Mouse (Mus musculus): ENCODE results near the gene Parp16. TPM values are rescaled to one million over a fixed set of nuclear protein-coding genes. Genes with fewer than 3 reads are reported as not detected.
A peak's percentile ranks its signal among the peaks of the same experiment; 100 is the strongest.
"Not testable (repeated sequence)": the region's sequence is repeated elsewhere in the genome, so short reads cannot be mapped to it uniquely, and the experiment has no call there.

Gene Parp16
- polyA plus RNA-seq, 1 experiment from 2014 or later = 11.2 TPM

DNA sequence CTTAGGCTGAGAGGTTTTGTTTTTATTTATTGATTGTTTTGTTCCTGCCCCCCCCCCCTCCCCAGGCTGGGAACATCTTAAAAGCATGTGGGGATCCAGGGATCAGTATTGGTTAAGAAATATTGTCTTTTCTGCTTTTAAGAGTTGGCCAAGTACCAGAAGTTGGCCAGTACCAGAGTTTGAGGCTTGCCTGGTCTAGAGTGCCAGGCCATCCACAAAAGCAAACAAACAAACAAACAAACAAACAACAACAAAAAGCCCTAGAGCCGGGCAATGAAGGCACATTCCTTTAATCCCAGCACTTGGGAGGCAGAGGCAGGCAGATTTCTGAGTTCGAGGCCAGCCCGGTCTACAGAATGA, 5.8 kb downstream of the Parp16 start:
- H3K9ac ChIP-seq (ENCODE audit: low read depth, low read length) = peak overlapping the region; percentile 46
- 18% methylated on average over 3 of the region's 3 CpGs for WGBS (ENCODE audit: insufficient replicate concordance)
- no peak for ATAC-seq (ENCODE audit: low read depth)
- H3K4me1 ChIP-seq (ENCODE audit: control insufficient read depth, low read depth, low read length) = peaks cover 47% of the 10 kb centered on the region
- H3K4me2 ChIP-seq (ENCODE audit: low read depth, low read length) = no peak overlapping the region
- peak overlapping the region; percentile 88 for H3K27ac ChIP-seq (ENCODE audit: low read length)
- no peaks in the 10 kb centered on the region for H3K36me3 ChIP-seq (ENCODE audit: control insufficient read depth, insufficient read depth)
- H3K4me3 ChIP-seq (ENCODE audit: low read depth, low read length) = no peak overlapping the region
- no peaks in the 10 kb centered on the region for H3K27me3 ChIP-seq (ENCODE audit: control insufficient read depth, insufficient read depth, low read depth, low read length)
- no peaks in the 10 kb centered on the region for H3K9me3 ChIP-seq (replicated peaks; ENCODE audit: control insufficient read depth, low read length)

DNA sequence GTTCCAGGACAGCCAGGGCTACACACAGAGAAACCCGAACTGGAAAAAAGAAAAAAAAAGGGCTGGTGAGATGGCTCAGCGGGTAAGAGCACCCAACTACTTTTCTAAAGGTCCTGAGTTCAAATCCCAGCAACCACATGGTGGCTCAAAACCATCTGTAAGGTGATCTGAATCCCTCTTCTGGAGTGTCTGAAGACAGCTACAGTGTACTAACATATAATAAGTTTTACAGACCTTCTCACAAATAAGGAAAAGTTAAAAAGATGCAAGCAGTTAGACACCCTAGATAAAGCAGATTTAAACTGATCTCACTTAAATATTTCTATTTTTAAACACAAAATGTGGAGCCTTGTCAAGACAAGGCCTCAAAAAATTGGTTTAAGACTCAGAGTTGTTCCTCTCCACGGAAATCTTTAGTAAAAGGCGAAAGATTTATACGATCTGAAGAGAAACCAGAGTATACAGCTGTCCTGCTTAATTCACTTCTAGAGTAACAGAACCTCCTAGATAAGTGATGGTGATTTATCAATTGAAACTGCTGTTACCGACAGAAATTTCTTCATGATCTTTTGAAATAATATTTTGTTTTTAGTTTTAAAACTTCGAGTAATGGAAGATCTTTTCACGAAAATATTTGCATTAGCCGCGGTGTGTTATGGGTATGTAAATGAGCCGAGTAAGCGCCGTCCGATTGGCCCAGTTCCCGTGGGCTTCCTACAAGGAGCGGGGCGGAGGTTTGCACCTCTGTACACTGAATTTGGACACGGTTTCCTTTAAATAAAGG, 6.4 kb downstream of the Parp16 start:
- no peaks in the 10 kb centered on the region for H3K27me3 ChIP-seq (ENCODE audit: control insufficient read depth, insufficient read depth, low read depth, low read length)
- no peaks in the 10 kb centered on the region for H3K9me3 ChIP-seq (replicated peaks; ENCODE audit: control insufficient read depth, low read length)
- under 1% methylated on average over 18 of the region's 18 CpGs for WGBS (ENCODE audit: insufficient replicate concordance)
- H3K4me3 ChIP-seq (ENCODE audit: low read depth, low read length) = peak overlapping the region; percentile 64
- peak overlapping the region; percentile 86 for H3K4me2 ChIP-seq (ENCODE audit: low read depth, low read length)
- peak overlapping the region; percentile 93 for H3K27ac ChIP-seq (ENCODE audit: low read length)
- peak overlapping the region; percentile 71 for H3K9ac ChIP-seq (ENCODE audit: low read depth, low read length)
- peak; percentile 84 for ATAC-seq (ENCODE audit: low read depth)
- H3K36me3 ChIP-seq (ENCODE audit: control insufficient read depth, insufficient read depth) = no peaks in the 10 kb centered on the region
- H3K4me1 ChIP-seq (ENCODE audit: control insufficient read depth, low read depth, low read length) = peaks cover 43% of the 10 kb centered on the region

DNA sequence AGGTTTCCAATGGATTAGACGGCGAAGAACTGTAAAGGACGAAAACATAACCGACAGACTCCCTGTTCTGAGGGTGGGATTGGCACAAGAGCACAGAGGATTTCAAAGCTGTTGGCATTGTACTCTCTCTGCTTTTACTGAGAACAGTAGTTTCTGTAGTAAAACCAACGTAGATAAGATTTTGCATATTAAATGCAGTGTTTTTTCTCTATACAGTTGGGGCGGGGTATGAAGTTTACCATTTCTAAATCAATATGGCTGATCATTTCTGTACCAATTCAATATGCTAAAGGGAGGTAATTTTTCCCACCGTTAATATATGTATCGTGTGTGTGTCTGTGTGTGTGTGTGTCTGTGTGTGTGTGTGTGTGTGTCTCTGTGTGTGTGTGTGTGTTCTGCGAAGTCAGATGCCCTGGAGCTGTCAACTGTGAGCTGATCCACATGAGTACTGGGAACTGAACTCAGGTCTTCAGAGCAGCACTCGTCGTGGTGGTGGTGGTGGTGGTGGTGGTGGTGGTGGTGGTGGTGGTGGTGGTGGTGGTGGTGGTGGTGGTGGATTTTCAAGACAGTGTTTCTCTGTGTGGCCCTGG, 7.1 kb downstream of the Parp16 start:
- Histone ChIP-seq H3K4me1 (ENCODE audit: control insufficient read depth, low read depth, low read length) (peaks cover 38% of the 10 kb centered on the region), H3K9me3 (replicated peaks; ENCODE audit: control insufficient read depth, low read length) (no peaks in the 10 kb centered on the region)
- ATAC-seq (ENCODE audit: low read depth) = no peak

DNA sequence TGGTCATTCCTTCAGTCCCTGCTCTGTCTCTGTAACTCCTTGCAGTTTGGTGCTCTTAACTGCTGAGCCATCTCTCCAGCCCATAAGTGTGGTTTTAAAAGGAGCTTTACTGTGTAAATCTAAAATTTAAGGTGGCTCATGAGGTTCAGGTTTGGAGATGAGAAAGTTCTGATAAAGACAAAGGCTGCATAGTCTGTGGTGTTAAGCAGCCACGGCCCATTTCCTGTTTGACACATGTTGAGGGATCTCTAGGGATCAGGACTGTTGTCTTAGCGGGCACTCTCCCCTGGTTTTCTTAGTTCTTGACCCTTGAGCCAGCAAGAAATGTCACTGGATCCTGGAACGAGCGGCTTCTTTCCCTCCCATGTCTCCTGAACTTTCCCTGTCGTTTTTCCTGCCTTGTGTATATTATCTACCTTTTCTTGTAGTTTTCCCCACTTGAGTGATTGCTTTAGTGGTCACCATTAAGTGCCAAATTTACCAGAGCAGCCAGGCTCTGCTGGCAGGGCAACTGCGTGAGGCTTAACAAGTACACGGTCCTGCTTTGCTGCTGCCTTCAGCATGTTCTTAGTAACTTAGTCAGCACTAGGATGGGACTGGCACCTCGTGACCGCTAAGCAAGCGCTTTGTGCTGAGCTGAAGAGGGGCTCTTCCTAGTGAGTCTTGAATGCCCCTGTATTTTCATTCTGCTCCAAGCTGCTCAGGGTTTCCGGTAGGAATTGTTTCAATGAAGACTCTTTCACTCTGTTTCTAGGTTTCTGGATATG, 10.1 kb downstream of the Parp16 start:
- H3K4me1 ChIP-seq (ENCODE audit: control insufficient read depth, low read depth, low read length) = peaks cover 17% of the 10 kb centered on the region
- no peak overlapping the region for H3K4me3 ChIP-seq (ENCODE audit: low read depth, low read length)
- no peaks in the 10 kb centered on the region for H3K9me3 ChIP-seq (replicated peaks; ENCODE audit: control insufficient read depth, low read length)
- no peaks in the 10 kb centered on the region for H3K36me3 ChIP-seq (ENCODE audit: control insufficient read depth, insufficient read depth)
- no peak overlapping the region for H3K9ac ChIP-seq (ENCODE audit: low read depth, low read length)
- no peak overlapping the region for H3K27ac ChIP-seq (ENCODE audit: low read length)
- 62% methylated on average over 11 of the region's 11 CpGs for WGBS (ENCODE audit: insufficient replicate concordance)
- no peaks in the 10 kb centered on the region for H3K27me3 ChIP-seq (ENCODE audit: control insufficient read depth, insufficient read depth, low read depth, low read length)
- no peak for ATAC-seq (ENCODE audit: low read depth)
- H3K4me2 ChIP-seq (ENCODE audit: low read depth, low read length) = no peak overlapping the region

More for the DNA sequence above, 7.1 kb downstream of the Parp16 start:
- peak overlapping the region; percentile 64 for H3K4me3 ChIP-seq (ENCODE audit: low read depth, low read length)
- peak overlapping the region; percentile 86 for H3K4me2 ChIP-seq (ENCODE audit: low read depth, low read length)
- peak overlapping the region; percentile 71 for H3K9ac ChIP-seq (ENCODE audit: low read depth, low read length)
- 18% methylated on average over 11 of the region's 11 CpGs for WGBS (ENCODE audit: insufficient replicate concordance)
- H3K27me3 ChIP-seq (ENCODE audit: control insufficient read depth, insufficient read depth, low read depth, low read length) = no peaks in the 10 kb centered on the region
- H3K27ac ChIP-seq (ENCODE audit: low read length) = peak overlapping the region; percentile 93
- no peaks in the 10 kb centered on the region for H3K36me3 ChIP-seq (ENCODE audit: control insufficient read depth, insufficient read depth)

- not testable (repeated sequence) for ATAC-seq (ENCODE audit: low read depth); H3K36me3 ChIP-seq (ENCODE audit: control insufficient read depth, insufficient read depth); H3K4me3 ChIP-seq (ENCODE audit: low read depth, low read length); H3K9ac ChIP-seq (ENCODE audit: low read depth, low read length); H3K27me3 ChIP-seq (ENCODE audit: control insufficient read depth, insufficient read depth, low read depth, low read length); H3K27ac ChIP-seq (ENCODE audit: low read length); H3K4me2 ChIP-seq (ENCODE audit: low read depth, low read length); H3K9me3 ChIP-seq (replicated peaks; ENCODE audit: control insufficient read depth, low read length); H3K4me1 ChIP-seq (ENCODE audit: control insufficient read depth, low read depth, low read length)
- 77% methylated on average over 8 of the region's 9 CpGs for WGBS (ENCODE audit: insufficient replicate concordance)
These were observed 12.1 kb downstream of the Parp16 start for GRCm38 (mm10) chr9:65207041-65207815.

- H3K9me3 ChIP-seq (replicated peaks; ENCODE audit: control insufficient read depth, low read length) = no peaks in the 10 kb centered on the region
- H3K4me1 ChIP-seq (ENCODE audit: control insufficient read depth, low read depth, low read length) = peaks cover 8% of the 10 kb centered on the region; the same call in 1 of the 2 replicates
- no peak overlapping the region for H3K4me3 ChIP-seq (ENCODE audit: low read depth, low read length)
- peak; percentile 50; the same call in 1 of the 2 replicates for ATAC-seq (ENCODE audit: low read depth)
- H3K9ac ChIP-seq (ENCODE audit: low read depth, low read length) = no peak overlapping the region
- 76% methylated on average over 32 of the region's 32 CpGs for WGBS (ENCODE audit: insufficient replicate concordance)
- H3K27me3 ChIP-seq (ENCODE audit: control insufficient read depth, insufficient read depth, low read depth, low read length) = no peaks in the 10 kb centered on the region
- H3K36me3 ChIP-seq (ENCODE audit: control insufficient read depth, insufficient read depth) = no peaks in the 10 kb centered on the region
- no peak overlapping the region for H3K27ac ChIP-seq (ENCODE audit: low read length)
- H3K4me2 ChIP-seq (ENCODE audit: low read depth, low read length) = no peak overlapping the region
These were observed 13.4 kb downstream of the Parp16 start for GRCm38 (mm10) chr9:65208293-65209179.

DNA sequence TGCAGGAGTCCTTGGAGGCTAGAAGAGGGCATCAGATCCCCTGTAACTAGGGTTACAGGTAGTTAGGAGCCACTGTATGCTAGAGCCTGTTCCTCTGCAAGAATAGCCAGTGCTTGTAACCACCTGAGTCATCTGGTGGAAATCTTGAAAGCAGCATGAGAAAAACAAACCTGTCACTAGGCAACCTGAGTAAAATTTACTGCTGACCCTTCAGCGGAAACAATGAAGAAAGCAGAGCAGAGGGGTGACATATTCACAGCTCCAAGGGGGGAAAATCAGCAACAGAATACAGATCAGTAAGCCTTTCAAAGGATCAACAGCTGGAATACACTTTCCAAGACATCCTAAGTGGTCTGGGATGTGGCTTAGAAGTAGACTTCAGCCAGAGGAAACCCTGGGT, 16.4 kb downstream of the Parp16 start:
- Histone ChIP-seq H3K36me3 (ENCODE audit: control insufficient read depth, insufficient read depth) (no peaks in the 10 kb centered on the region), H3K27ac (ENCODE audit: low read length) (no peak overlapping the region), H3K9ac (ENCODE audit: low read depth, low read length) (no peak overlapping the region), H3K4me1 (ENCODE audit: control insufficient read depth, low read depth, low read length) (peaks cover 15% of the 10 kb centered on the region), H3K4me3 (ENCODE audit: low read depth, low read length) (no peak overlapping the region), H3K4me2 (ENCODE audit: low read depth, low read length) (no peak overlapping the region), H3K9me3 (replicated peaks; ENCODE audit: control insufficient read depth, low read length) (no peaks in the 10 kb centered on the region), H3K27me3 (ENCODE audit: control insufficient read depth, insufficient read depth, low read depth, low read length) (no peaks in the 10 kb centered on the region)
- 68% methylated on average over 1 of the region's 1 CpGs for WGBS (ENCODE audit: insufficient replicate concordance)
- no peak for ATAC-seq (ENCODE audit: low read depth)

GRCm38 (mm10) chr9:65214425-65214777, 19.2 kb downstream of the Parp16 start:
- WGBS (ENCODE audit: insufficient replicate concordance) = 10% methylated on average over 10 of the region's 10 CpGs
- peaks cover 39% of the 10 kb centered on the region for H3K4me1 ChIP-seq (ENCODE audit: control insufficient read depth, low read depth, low read length)
- H3K9ac ChIP-seq (ENCODE audit: low read depth, low read length) = peak overlapping the region; percentile 95
- peak overlapping the region; percentile 79 for H3K4me3 ChIP-seq (ENCODE audit: low read depth, low read length)
- peak overlapping the region; percentile 99 for H3K27ac ChIP-seq (ENCODE audit: low read length)
- no peaks in the 10 kb centered on the region for H3K27me3 ChIP-seq (ENCODE audit: control insufficient read depth, insufficient read depth, low read depth, low read length)
- peak overlapping the region; percentile 95 for H3K4me2 ChIP-seq (ENCODE audit: low read depth, low read length)
- ATAC-seq (ENCODE audit: low read depth) = no peak
- H3K9me3 ChIP-seq (replicated peaks; ENCODE audit: control insufficient read depth, low read length) = no peaks in the 10 kb centered on the region
- no peaks in the 10 kb centered on the region for H3K36me3 ChIP-seq (ENCODE audit: control insufficient read depth, insufficient read depth)

Data from liver, embryonic 16.5 days (tissue).